In genomic region chr2:168719742-168720141, GRCm38 (mm10) we compare ENCODE assay signal across 24 mouse cellular contexts. TPM values are rescaled to one million over a fixed set of nuclear protein-coding genes. Genes with fewer than 3 reads are reported as not detected.
DNase-seq lines count a peak whose midpoint lies in the region; TF ChIP-seq lines count a peak whose summit lies in the region.
"Had no signal": no experiment of that assay in that cellular context is flagged by ENCODE, and none has a peak within 500 bp of the region (broad histone marks: within the 10 kb centered on the region; RNA-seq: fewer than 3 reads in every experiment).

No protein-coding gene starts in this region.

- no peaks in the 10 kb centered on the region for H3K4me1 ChIP-seq in heart, adult 2 months (ENCODE audit: control insufficient read depth, insufficient read depth, low read length)
- H3K4me1 ChIP-seq: heart, embryonic 13.5 days; liver, embryonic 12.5 days had no signal

- H3K9ac ChIP-seq in heart, adult 2 months (ENCODE audit: low read depth, low read length) = no peak overlapping the region
- H3K9ac ChIP-seq: embryonic facial prominence, embryonic 15.5 days; heart, embryonic 13.5 days; kidney, embryonic 15.5 days; liver, embryonic 12.5 days; midbrain, embryonic 13.5 days had no signal

- 82% methylated on average over 4 of the region's 4 CpGs for WGBS in heart, adult 2 months

- H3K36me3 ChIP-seq in heart, adult 2 months (ENCODE audit: control insufficient read depth, insufficient read depth, low read length) = no peaks in the 10 kb centered on the region
- H3K36me3 ChIP-seq: embryonic facial prominence, embryonic 15.5 days; kidney, embryonic 15.5 days; liver, embryonic 12.5 days had no signal

- no peak for TF ChIP-seq EP300 in heart, adult 2 months (IDR thresholded peaks at IDR 0.05; ENCODE audit: insufficient read depth, low read depth, low read length)

- no peaks in the 10 kb centered on the region for H3K27me3 ChIP-seq in heart, adult 2 months (ENCODE audit: control insufficient read depth, insufficient read depth, low read length)
- H3K27me3 ChIP-seq: embryonic facial prominence, embryonic 15.5 days; heart, embryonic 13.5 days; liver, embryonic 12.5 days; midbrain, embryonic 13.5 days had no signal

- DNase-seq in heart, adult 2 months = no peak
- DNase-seq in heart, adult 11 months = no peak
- DNase-seq in left cerebral cortex, adult 2 months (ENCODE audit: extremely low spot score in 1 of 2, low spot score in 2 of 2) = no peak
- DNase-seq in left cerebral cortex, adult 9 months (ENCODE audit: low spot score in 2 of 2) = no peak
- DNase-seq in thymus, postnatal 14 days = peak; percentile 18
- no peak for DNase-seq in thymus, postnatal 10 days (ENCODE audit: low spot score in 2 of 2)
- DNase-seq in brain, embryonic 14.5 days (ENCODE audit: low read depth) = no peak
- no peak for DNase-seq in adrenal gland, postnatal 14 days
- DNase-seq: adrenal gland, postnatal 25 days; cerebellum, adult 9-10 months; gastrocnemius, postnatal 10 days; heart, adult 18-20 months; heart, postnatal 14 days; lung, adult 18-20 months; retina, postnatal 1 day; right cerebral cortex, postnatal 25 days; spleen, adult 18-20 months had no signal

- H3K79me2 ChIP-seq in heart, adult 2 months (replicated peaks; ENCODE audit: control insufficient read depth, insufficient read depth, low read length) = 0 out of 2 replicates have a peak, but pooled peaks cover 1% of the 10 kb centered on the region

- TF ChIP-seq CTCF in heart, adult 2 months (IDR thresholded peaks at IDR 0.05) = peak; percentile 26
- peak; percentile 26 for TF ChIP-seq CTCF in left cerebral cortex, adult 2 months (IDR thresholded peaks at IDR 0.05)
- TF ChIP-seq CTCF in brain, embryonic 14.5 days (IDR thresholded peaks at IDR 0.05; ENCODE audit: borderline replicate concordance, extremely low read depth, insufficient read depth, insufficient read length) = peak; percentile 8; the same call in 1 of the 2 replicates

- TF ChIP-seq POLR2A in heart, adult 2 months (IDR thresholded peaks at IDR 0.05; ENCODE audit: insufficient read depth, low read depth, low read length) = no peak
- no peak for TF ChIP-seq POLR2A in brain, embryonic 14.5 days (IDR thresholded peaks at IDR 0.05; ENCODE audit: borderline replicate concordance, extremely low read depth, insufficient read depth, insufficient read length, poor library complexity, severe bottlenecking)

- no peak overlapping the region for H3K4me3 ChIP-seq in heart, adult 2 months
- H3K4me3 ChIP-seq in left cerebral cortex, adult 2 months = no peak overlapping the region
- H3K4me3 ChIP-seq: embryonic facial prominence, embryonic 15.5 days; heart, embryonic 13.5 days; kidney, embryonic 15.5 days; liver, embryonic 12.5 days; midbrain, embryonic 13.5 days had no signal

- no peak overlapping the region for H3K27ac ChIP-seq in heart, adult 2 months
- no peak overlapping the region for H3K27ac ChIP-seq in left cerebral cortex, adult 2 months
- H3K27ac ChIP-seq: embryonic facial prominence, embryonic 15.5 days; heart, embryonic 13.5 days; kidney, embryonic 15.5 days; liver, embryonic 12.5 days; midbrain, embryonic 13.5 days had no signal

- intact Hi-C loops in heart, adult 2 months (cut with DNase I) = no loop called here
- intact Hi-C loops in left cerebral cortex, adult 2 months (cut with DNase I) = no loop called here

RNA-seq across cellular contexts. Expression of gene Atp9a, which starts 22.5 kb away (rescaled TPM):
- 10 to 100 TPM; 50.5 to 56.9 TPM for total RNA-seq in heart, adult 2 months (2021)
- 51.5 and 64.3 TPM in 2 replicates for polyA plus RNA-seq in heart, adult 2 months (2012; rRNA removed)
- total RNA-seq in left cerebral cortex, adult 2 months (2021) = 100 to 1,000 TPM; 406 to 408 TPM
- 197 and 302 TPM in 2 replicates for polyA plus RNA-seq in brain, embryonic 14.5 days (2012; rRNA removed)
- 64.8 and 68.9 TPM in 2 replicates for total RNA-seq in adrenal gland, postnatal 14 days (2021)
- total RNA-seq: MEL had no signal

RNA-seq across cellular contexts. Expression of gene Sall4, which starts 48.0 kb away (rescaled TPM):
- 1 to 10 TPM; 1.5 to 2.3 TPM for total RNA-seq in heart, adult 2 months (2021)
- polyA plus RNA-seq in heart, adult 2 months (2012; rRNA removed) = 1.2 and 1.3 TPM in 2 replicates
- under 1 TPM; 0.14 to 0.51 TPM for total RNA-seq in left cerebral cortex, adult 2 months (2021)
- 1.0 and 1.2 TPM in 2 replicates for polyA plus RNA-seq in brain, embryonic 14.5 days (2012; rRNA removed)
- not detected in 2 replicates for total RNA-seq in adrenal gland, postnatal 14 days (2021)
- total RNA-seq: adrenal gland, postnatal 25 days; megakaryocyte, adult 5-6 weeks; MEL had no signal
